Mouse (Mus musculus) CH12.LX (cell line): ENCODE data around the gene Rasgef1c. TPM values are rescaled to one million over a fixed set of nuclear protein-coding genes. Genes with fewer than 3 reads are reported as not detected.
A peak's percentile ranks its signal among the peaks of the same experiment; 100 is the strongest.

ENCODE experiments used
- DNase-seq: peaks from one replicate; pipeline ENCODE4 v3.0.0-alpha.2; 2013; ENCODE audit errors: extremely low read depth
- H3K27ac ChIP-seq: 2 replicates; pipeline ENCODE4 v1.5.1; 2012; ENCODE audit warnings: low read depth, mild to moderate bottlenecking, control low read depth, moderate library complexity; ENCODE audit not compliant: insufficient read depth
- H3K27me3 ChIP-seq: replicated peaks from 2 replicates; pipeline ENCODE3; 2012; ENCODE audit warnings: inconsistent platforms
- H3K36me3 ChIP-seq, 2 experiments: replicated peaks in 1 of 2; 2 replicates each; pipeline versions ENCODE3 to v1.6.1; 2012; ENCODE audit warnings: inconsistent platforms in 1 of 2, low read length in 1 of 2, mild to moderate bottlenecking in 1 of 2, mixed read lengths in 1 of 2, moderate library complexity in 1 of 2; ENCODE audit not compliant: control insufficient read depth in 1 of 2, insufficient read depth in 1 of 2
- H3K4me1 ChIP-seq, 2 experiments: 2 replicates each; pipeline ENCODE4 v1.6.1; 2012; ENCODE audit warnings: inconsistent platforms in 1 of 2, moderate library complexity in 1 of 2; ENCODE audit not compliant: insufficient read depth in 2 of 2, control insufficient read depth in 1 of 2
- H3K4me2 ChIP-seq: 2 replicates; pipeline ENCODE4 v1.6.1; 2012; ENCODE audit warnings: low read depth, mild to moderate bottlenecking, control low read depth; ENCODE audit not compliant: poor library complexity, insufficient read depth, severe bottlenecking
- H3K4me3 ChIP-seq, 3 experiments: fragments of 150-350 bp in 1 of 3; sonication (generic) in 1 of 3; replicated peaks in 1 of 3; 2 replicates each; pipeline versions ENCODE3 to v1.5.1; 2011 to 2012; ENCODE audit warnings: low read depth in 2 of 3, low read length in 2 of 3, mild to moderate bottlenecking in 2 of 3, moderate library complexity in 2 of 3, control low read depth in 1 of 3, improper control_type of control experiment in 1 of 3, inconsistent platforms in 1 of 3, mixed read lengths in 1 of 3; ENCODE audit not compliant: poor library complexity in 1 of 3
- H3K79me2 ChIP-seq: replicated peaks from 2 replicates; pipeline ENCODE4 v1.6.1; 2012; ENCODE audit warnings: mild to moderate bottlenecking, moderate library complexity; ENCODE audit not compliant: control insufficient read depth, poor library complexity, insufficient read depth, severe bottlenecking; ENCODE audit errors: extremely low read depth
- H3K9ac ChIP-seq: 2 replicates; pipeline ENCODE4 v1.6.1; 2012; ENCODE audit warnings: low read depth, mild to moderate bottlenecking, control low read depth, moderate library complexity; ENCODE audit not compliant: insufficient read depth
- H3K9me3 ChIP-seq: replicated peaks from 2 replicates; pipeline ENCODE3; 2012; ENCODE audit warnings: low read length, inconsistent platforms, mixed read lengths
- BHLHE40 ChIP-seq: IDR thresholded peaks from 2 replicates; pipeline ENCODE4 v1.6.1; 2011; ENCODE audit warnings: mild to moderate bottlenecking, low read depth, low read length, improper control_type of control experiment
- CHD1 ChIP-seq: IDR thresholded peaks from 2 replicates; pipeline ENCODE4 v1.6.1; 2012; ENCODE audit warnings: low read depth, low read length, improper control_type of control experiment, inconsistent platforms
- CHD2 ChIP-seq: IDR thresholded peaks from 2 replicates; pipeline ENCODE4 v1.6.1; 2011; ENCODE audit warnings: low read length, improper control_type of control experiment
- CTCF ChIP-seq, 2 experiments: IDR thresholded peaks in 1 of 2; conservative IDR thresholded peaks in 1 of 2; 2 replicates each; pipeline ENCODE4 v1.5.1; 2011 to 2012; ENCODE audit warnings: low read depth in 2 of 2, low read length in 2 of 2, improper control_type of control experiment in 1 of 2, inconsistent platforms in 1 of 2, mild to moderate bottlenecking in 1 of 2, moderate library complexity in 1 of 2
- ELF1 ChIP-seq: IDR thresholded peaks from 2 replicates; pipeline ENCODE4 v1.6.1; 2014; ENCODE audit warnings: low read depth, mild to moderate bottlenecking, inconsistent platforms, low read length, improper control_type of control experiment
- EP300 ChIP-seq: IDR thresholded peaks from 2 replicates; pipeline ENCODE4 v1.6.1; 2011; ENCODE audit warnings: low read length, improper control_type of control experiment
- ETS1 ChIP-seq: conservative IDR thresholded peaks from 2 replicates; pipeline ENCODE4 v1.6.1; 2012; ENCODE audit warnings: low read depth, mild to moderate bottlenecking, inconsistent platforms, low read length, improper control_type of control experiment, moderate library complexity
- GABPA ChIP-seq: IDR thresholded peaks from 2 replicates; pipeline ENCODE4 v1.6.1; 2012; ENCODE audit warnings: low read depth, low read length, improper control_type of control experiment, inconsistent platforms; ENCODE audit not compliant: insufficient replicate concordance
- HCFC1 ChIP-seq: IDR thresholded peaks from 2 replicates; pipeline ENCODE4 v1.6.1; 2012; ENCODE audit warnings: low read depth, mild to moderate bottlenecking, inconsistent platforms, low read length, improper control_type of control experiment
- IRF4 ChIP-seq: IDR thresholded peaks from 2 replicates; pipeline ENCODE4 v1.6.1; 2014; ENCODE audit warnings: low read depth, mild to moderate bottlenecking, inconsistent platforms, low read length, improper control_type of control experiment
- KAT2A ChIP-seq: IDR thresholded peaks from 2 replicates; pipeline ENCODE4 v1.6.1; 2012; ENCODE audit warnings: low read length, improper control_type of control experiment, inconsistent platforms; ENCODE audit not compliant: insufficient replicate concordance
- MAFK ChIP-seq: IDR thresholded peaks from 2 replicates; pipeline ENCODE4 v1.6.1; 2011; ENCODE audit warnings: low read length, improper control_type of control experiment; ENCODE audit not compliant: insufficient replicate concordance
- MAX ChIP-seq: IDR thresholded peaks from 2 replicates; pipeline ENCODE4 v1.6.1; 2011; ENCODE audit warnings: low read length, improper control_type of control experiment
- MEF2A ChIP-seq: IDR thresholded peaks from 2 replicates; pipeline ENCODE4 v1.6.1; 2014; ENCODE audit warnings: low read depth, mild to moderate bottlenecking, inconsistent platforms, low read length, improper control_type of control experiment, borderline replicate concordance
- MYC ChIP-seq: IDR thresholded peaks from 2 replicates; pipeline ENCODE4 v1.6.1; 2011; ENCODE audit warnings: low read depth, mild to moderate bottlenecking, improper control_type of control experiment, low read length
- NELFE ChIP-seq: IDR thresholded peaks from 2 replicates; pipeline ENCODE4 v1.6.1; 2011; ENCODE audit warnings: low read depth, low read length, improper control_type of control experiment
- NRF1 ChIP-seq: IDR thresholded peaks from 2 replicates; pipeline ENCODE4 v1.6.1; 2014; ENCODE audit warnings: low read depth, mild to moderate bottlenecking, inconsistent platforms, low read length, improper control_type of control experiment, moderate library complexity
- PAX5 ChIP-seq: IDR thresholded peaks from 2 replicates; pipeline ENCODE4 v1.6.1; 2012; ENCODE audit warnings: low read length, inconsistent platforms, mixed read lengths
- RAD21 ChIP-seq: IDR thresholded peaks from 2 replicates; pipeline ENCODE4 v1.6.1; 2011; ENCODE audit warnings: low read depth, mild to moderate bottlenecking, low read length, improper control_type of control experiment, moderate library complexity
- RCOR1 ChIP-seq: conservative IDR thresholded peaks from 2 replicates; pipeline ENCODE4 v1.6.1; 2012; ENCODE audit warnings: low read depth, mild to moderate bottlenecking, inconsistent platforms, low read length, improper control_type of control experiment
- SIN3A ChIP-seq: IDR thresholded peaks from 2 replicates; pipeline ENCODE4 v1.6.1; 2012; ENCODE audit warnings: low read length, improper control_type of control experiment, inconsistent platforms
- SMC3 ChIP-seq: IDR thresholded peaks from 2 replicates; pipeline ENCODE4 v1.6.1; 2011; ENCODE audit warnings: low read depth, low read length, improper control_type of control experiment
- TBP ChIP-seq: conservative IDR thresholded peaks from 2 replicates; pipeline ENCODE4 v1.6.1; 2011; ENCODE audit warnings: low read depth, low read length, improper control_type of control experiment
- TCF12 ChIP-seq: IDR thresholded peaks from 2 replicates; pipeline ENCODE4 v1.6.1; 2014; ENCODE audit warnings: low read depth, mild to moderate bottlenecking, inconsistent platforms, low read length, improper control_type of control experiment
- UBTF ChIP-seq: IDR thresholded peaks from 2 replicates; pipeline ENCODE4 v1.6.1; 2012; ENCODE audit warnings: low read depth, mild to moderate bottlenecking, inconsistent platforms, low read length, improper control_type of control experiment, moderate library complexity
- USF2 ChIP-seq: conservative IDR thresholded peaks from 2 replicates; pipeline ENCODE4 v1.6.1; 2011; ENCODE audit warnings: low read depth, low read length, improper control_type of control experiment
- ZC3H11A ChIP-seq: IDR thresholded peaks from 2 replicates; pipeline ENCODE4 v1.6.1; 2012; ENCODE audit warnings: low read depth, mild to moderate bottlenecking, inconsistent platforms, low read length, improper control_type of control experiment
- ZKSCAN1 ChIP-seq: IDR thresholded peaks from 2 replicates; pipeline ENCODE4 v1.6.1; 2012; ENCODE audit warnings: low read depth, inconsistent platforms, low read length, improper control_type of control experiment, borderline replicate concordance
- ZMIZ1 ChIP-seq: IDR thresholded peaks from 2 replicates; pipeline ENCODE4 v1.6.1; 2012; ENCODE audit warnings: low read depth, mild to moderate bottlenecking, inconsistent platforms, low read length, improper control_type of control experiment
- ZNF384 ChIP-seq: IDR thresholded peaks from 2 replicates; pipeline ENCODE4 v1.6.1; 2012; ENCODE audit warnings: low read depth, low read length, improper control_type of control experiment, inconsistent platforms
- dilution Hi-C: fragments of 300-500 bp; cut with MboI; formaldehyde crosslinking; loops from 2 replicates; pipeline ENCODE4 v1.14.3; 2020; ENCODE audit warnings: low sequenced_read_pairs; ENCODE audit not compliant: extremely low pct_unique_long_range_greater_than_20kb, extremely low pct_ligation_motif_present
- in situ Hi-C: fragments of 300-500 bp; cut with MboI; formaldehyde crosslinking; loops from 3 replicates; pipeline ENCODE4 v1.14.3; 2019; ENCODE audit warnings: low sequenced_read_pairs, low pct_ligation_motif_present, low pct_unique_long_range_greater_than_20kb, mixed read lengths
- polyA plus RNA-seq: library from polyadenylated mRNA; unstranded; fragments of >175 nt; gene quantifications from 2 replicates; pipeline ENCODE4 v1.2.1, GENCODE M21; 2012; ENCODE audit warnings: low read depth; ENCODE audit not compliant: insufficient read length
- total RNA-seq, 2 experiments: library from RNA; depleted of rRNA; stranded (reverse); fragments of 300-350 nt in 1 of 2; fragments of >200 nt in 1 of 2; gene quantifications; 2 replicates each; pipeline ENCODE4 v1.2.3; 2012 to 2014

Rasgef1c gene
- total and polyA plus RNA-seq, 3 experiments = not detected

DNA sequence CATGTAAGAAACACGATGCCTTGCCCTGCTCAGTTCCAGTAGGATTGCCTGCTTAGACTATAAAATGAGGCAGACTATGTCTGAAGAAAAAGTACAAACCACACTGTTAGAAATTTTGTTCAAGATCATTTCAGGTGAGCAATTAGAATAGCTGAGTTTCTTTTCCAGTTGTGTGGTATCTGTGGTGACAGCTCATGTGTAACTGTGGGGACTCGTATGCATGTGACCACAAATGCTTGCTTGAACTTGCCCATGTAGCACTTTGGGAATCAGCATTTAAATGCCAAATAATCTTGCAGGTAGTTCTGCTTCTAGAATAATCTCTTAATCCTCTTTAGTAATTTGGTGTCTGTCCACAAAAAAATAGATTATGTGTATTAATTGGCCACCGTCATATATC lies 18.2 kb upstream of the Rasgef1c start:
- DNase-seq = peak; percentile 54
- Histone ChIP-seq H3K36me3 (peaks cover 9 to 62% of the 10 kb centered on the region in 2 experiments), H3K27ac (no peak overlapping the region; the same call in 1 of the 2 replicates), H3K4me3 (peak overlapping the region in 1 of 3 experiments; percentile 19), H3K9ac (no peak overlapping the region), H3K4me2 (no peak overlapping the region), H3K27me3 (no peaks in the 10 kb centered on the region), H3K9me3 (no peaks in the 10 kb centered on the region), H3K79me2 (no peaks in the 10 kb centered on the region), H3K4me1 (peaks cover 30 to 54% of the 10 kb centered on the region in 2 experiments)
- TF ChIP-seq CHD1 (peak; percentile 93; the same call in 1 of the 2 replicates), ZC3H11A (no peak), BHLHE40 (peak; percentile 92), IRF4 (peak; percentile 65; the same call in 1 of the 2 replicates), ETS1 (peak; percentile 61; the same call in 1 of the 2 replicates), ZKSCAN1 (no peak), UBTF (no peak), EP300 (peak; percentile 81), PAX5 (no peak), ZMIZ1 (no peak), TBP (no peak), HCFC1 (no peak), MYC (no peak), MEF2A (peak; percentile 62; the same call in 1 of the 2 replicates), NRF1 (no peak), MAFK (peak; percentile 57; the same call in 1 of the 2 replicates), NELFE (no peak), TCF12 (no peak)
- in situ Hi-C loops (loop anchor here (10.0 kb wide), 1 partner anchor 169 kb away; the partner anchor contains the start of gene Cnot6), dilution Hi-C loops (no loop called here)

DNA sequence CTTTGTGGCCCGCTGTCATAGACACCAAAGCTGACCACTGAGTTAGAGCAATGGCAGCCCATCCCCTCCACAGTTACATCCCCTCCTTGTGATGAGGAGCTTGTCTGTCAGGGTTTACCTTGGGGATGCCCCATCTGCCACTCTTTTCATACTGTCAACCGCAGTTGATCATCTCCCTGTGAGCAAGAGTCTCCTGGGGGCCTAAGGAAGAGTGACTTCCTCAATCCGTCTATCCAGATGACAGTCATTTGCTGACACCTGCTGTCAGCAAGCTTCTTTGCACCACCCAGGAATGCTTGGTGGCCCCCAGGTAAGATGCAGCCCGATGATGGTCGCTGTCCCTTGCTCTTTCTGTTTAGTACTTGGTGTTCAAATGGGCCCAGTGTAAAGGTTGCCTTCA lies 13.2 kb upstream of the Rasgef1c start:
- dilution Hi-C loops (no loop called here), in situ Hi-C loops (loop anchor here (10.0 kb wide), 1 partner anchor 174 kb away; the partner anchor contains the start of gene Cnot6)
- Histone ChIP-seq H3K9me3 (no peaks in the 10 kb centered on the region), H3K9ac (no peak overlapping the region), H3K36me3 (peaks cover 0 to 29% of the 10 kb centered on the region in 2 experiments), H3K4me3 (no peak overlapping the region), H3K27ac (no peak overlapping the region), H3K4me1 (peaks cover 16 to 51% of the 10 kb centered on the region in 2 experiments), H3K4me2 (no peak overlapping the region; the same call in 1 of the 2 replicates), H3K79me2 (no peaks in the 10 kb centered on the region), H3K27me3 (peaks cover 7% of the 10 kb centered on the region)
- peak; percentile 91 for DNase-seq
- TF ChIP-seq EP300 = peak; percentile 80
- TF ChIP-seq TBP = no peak
- peak; percentile 85 for TF ChIP-seq TCF12
- no peak; the same call in none of the 2 replicates for TF ChIP-seq SIN3A
- TF ChIP-seq GABPA = no peak
- no peak; the same call in 1 of the 2 replicates for TF ChIP-seq NELFE
- peak; percentile 30 to 98; a peak in 3 of 4 replicates for TF ChIP-seq CTCF (conservative IDR thresholded peaks at IDR 0.05 in 1 of 2, IDR thresholded peaks at IDR 0.05 in 1 of 2; ENCODE audit: low read depth in 2 of 2, low read length in 2 of 2)
- no peak for TF ChIP-seq RCOR1
- no peak for TF ChIP-seq ZKSCAN1
- TF ChIP-seq ETS1 = peak; percentile 83
- no peak; the same call in 1 of the 2 replicates for TF ChIP-seq HCFC1
- no peak for TF ChIP-seq MYC
- no peak for TF ChIP-seq NRF1
- peak; percentile 99 for TF ChIP-seq RAD21
- no peak for TF ChIP-seq CHD2
- TF ChIP-seq USF2 = no peak
- peak; percentile 91 for TF ChIP-seq BHLHE40
- TF ChIP-seq MAFK = no peak
- no peak for TF ChIP-seq KAT2A
- peak; percentile 88 for TF ChIP-seq ELF1
- peak; percentile 54 for TF ChIP-seq MEF2A
- no peak for TF ChIP-seq PAX5
- peak; percentile 5; the same call in 1 of the 2 replicates for TF ChIP-seq ZNF384
- TF ChIP-seq SMC3 = peak; percentile 83
- no peak for TF ChIP-seq CHD1
- TF ChIP-seq MAX = peak; percentile 26; the same call in 1 of the 2 replicates
